Mouse (Mus musculus) spleen, adult 2 months (tissue): Measurements from ENCODE around the gene Nudt13.

Source experiments
- CTCF ChIP-seq: fragments of 200-500 bp; IDR thresholded peaks from 2 replicates; pipeline ENCODE4 v1.5.1; 2011; ENCODE audit warnings: mild to moderate bottlenecking, inconsistent platforms; ENCODE audit not compliant: insufficient read depth, insufficient read length, insufficient replicate concordance; ENCODE audit errors: extremely low read depth
- POLR2A ChIP-seq: fragments of 200-500 bp; IDR thresholded peaks from 2 replicates; pipeline ENCODE4 v1.6.1; 2011; ENCODE audit warnings: low read depth, low read length, inconsistent platforms

DNA sequence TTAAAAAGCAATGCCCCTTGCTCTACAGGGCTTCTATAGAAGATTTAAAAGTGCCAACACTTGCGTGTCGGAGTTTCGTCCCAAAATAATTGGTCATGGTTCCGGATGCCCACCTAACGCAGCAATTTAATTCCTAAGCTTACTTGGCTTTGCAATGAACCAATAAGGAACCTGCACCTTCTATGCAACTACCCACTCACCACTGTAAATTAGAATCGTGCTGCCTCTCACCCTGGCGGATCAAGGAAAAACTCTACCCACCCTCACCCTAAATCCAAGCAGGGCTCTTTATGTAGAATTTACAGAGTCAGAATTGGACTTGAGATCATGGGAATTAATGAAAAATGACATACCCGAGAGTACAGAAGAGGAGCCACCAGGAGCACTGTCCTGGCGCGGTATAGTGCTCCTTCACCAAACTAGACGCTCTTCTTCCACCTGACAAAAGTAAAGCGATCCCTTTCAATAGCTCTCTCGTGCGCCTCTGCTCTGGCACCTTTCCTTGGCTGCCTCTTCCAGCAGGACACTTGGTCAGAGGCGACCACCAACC lies 53.0 kb downstream of the Nudt13 start:
- TF ChIP-seq CTCF (no peak), POLR2A (no peak)
